Mouse (Mus musculus): ENCODE data around the gene Efhc1.

DNA sequence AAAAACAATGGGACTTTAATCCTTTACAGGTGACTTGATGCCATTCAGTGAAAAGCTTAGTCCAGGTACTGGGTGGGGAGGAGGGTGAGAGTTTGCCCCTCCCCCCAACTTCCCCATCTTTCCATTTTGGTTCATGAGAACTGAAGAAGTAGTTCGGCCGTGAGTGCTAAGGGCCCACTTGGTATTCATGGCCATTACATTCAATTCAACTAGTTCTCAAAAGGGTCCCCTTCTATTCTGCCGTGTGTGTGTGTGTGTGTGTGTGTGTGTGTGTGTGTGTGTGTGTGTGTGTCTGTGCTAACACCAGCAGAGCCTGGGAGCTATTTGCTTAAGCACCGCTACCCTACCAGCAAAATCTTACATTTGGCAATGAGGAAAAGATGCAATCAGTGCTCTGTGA is 33.2 kb downstream of the Efhc1 start:
- TF ChIP-seq CTCF (IDR thresholded peaks at IDR 0.05; ENCODE audit: control insufficient read depth, insufficient read depth, insufficient read length) (no peak), MYOG (IDR thresholded peaks at IDR 0.05; ENCODE audit: control insufficient read depth, extremely low read depth, insufficient read length) (no peak), CEBPB (IDR thresholded peaks at IDR 0.05; ENCODE audit: low read depth) (no peak), USF1 (IDR thresholded peaks at IDR 0.05; ENCODE audit: low read depth) (no peak), MAX (IDR thresholded peaks at IDR 0.05) (no peak), FOSL1 (IDR thresholded peaks at IDR 0.05; ENCODE audit: insufficient read depth, low read length, poor library complexity, severe bottlenecking) (no peak), MYOD1 (IDR thresholded peaks at IDR 0.05; ENCODE audit: control insufficient read depth, insufficient read length, low read depth) (no peak)
